Mouse (Mus musculus) liver, embryonic 14.5 days (tissue): ENCODE measurements around the gene Rps21. TPM values are rescaled to one million over a fixed set of nuclear protein-coding genes. Genes with fewer than 3 reads are reported as not detected.

Experiments used
- ATAC-seq: fragments of 200-750 bp; cut with Nextera tagmentation; 2 replicates; pipeline ENCODE4 v1.8.0; 2017; ENCODE audit warnings: moderate number of reproducible peaks, mild to moderate bottlenecking, moderate library complexity; ENCODE audit not compliant: insufficient read depth
- DNase-seq, 3 experiments: peaks; one replicate each; pipeline ENCODE4 v3.0.0-alpha.2; 2012 to 2013; ENCODE audit warnings: low read depth in 3 of 3, low spot score in 3 of 3
- H3K27ac ChIP-seq: fragments of 300-500 bp; sonication (generic); 2 replicates; pipeline ENCODE4 v1.5.1; 2014; ENCODE audit warnings: moderate library complexity, mild to moderate bottlenecking, control low read depth, inconsistent platforms
- H3K27me3 ChIP-seq: fragments of 300-500 bp; sonication (generic); 2 replicates; pipeline ENCODE4 v1.6.1; 2014; ENCODE audit warnings: mild to moderate bottlenecking, low read length, moderate library complexity; ENCODE audit not compliant: control insufficient read depth, insufficient read depth
- H3K36me3 ChIP-seq: fragments of 300-500 bp; sonication (generic); replicated peaks from 2 replicates; pipeline ENCODE4 v1.6.1; 2014; ENCODE audit warnings: low read depth; ENCODE audit not compliant: control insufficient read depth, insufficient read depth
- H3K4me1 ChIP-seq, 2 experiments: fragments of 200-500 bp in 1 of 2; fragments of 300-500 bp in 1 of 2; sonication (generic) in 1 of 2; replicated peaks; 2 replicates each; pipeline ENCODE4 v1.6.1; 2012 to 2014; ENCODE audit warnings: antibody characterized with exemption in 1 of 2, inconsistent platforms in 1 of 2, low read length in 1 of 2; ENCODE audit not compliant: control insufficient read depth in 2 of 2, insufficient read depth in 2 of 2
- H3K4me2 ChIP-seq: fragments of 300-500 bp; sonication (generic); 2 replicates; pipeline ENCODE4 v1.6.1; 2014; ENCODE audit warnings: low read depth, mild to moderate bottlenecking, control low read depth, moderate library complexity
- H3K4me3 ChIP-seq, 2 experiments: fragments of 200-500 bp in 1 of 2; fragments of 300-500 bp in 1 of 2; sonication (generic) in 1 of 2; 2 replicates each; pipeline ENCODE4 v1.5.1; 2012 to 2014; ENCODE audit warnings: low read depth in 2 of 2, low read length in 2 of 2, mild to moderate bottlenecking in 2 of 2, control low read depth in 1 of 2, inconsistent platforms in 1 of 2, moderate library complexity in 1 of 2; ENCODE audit not compliant: insufficient read depth in 1 of 2
- H3K9ac ChIP-seq: fragments of 300-500 bp; sonication (generic); replicated peaks from 2 replicates; pipeline ENCODE4 v1.6.1; 2014; ENCODE audit warnings: mild to moderate bottlenecking, control low read depth, moderate library complexity
- H3K9me3 ChIP-seq: fragments of 300-500 bp; sonication (generic); 2 replicates; pipeline ENCODE4 v1.6.1; 2016; ENCODE audit warnings: low read length, mixed read lengths; ENCODE audit not compliant: control insufficient read depth
- CTCF ChIP-seq: IDR thresholded peaks from 2 replicates; pipeline ENCODE4 v1.5.1; 2016; ENCODE audit warnings: antibody characterized with exemption, low read depth, control low read depth
- EP300 ChIP-seq: IDR thresholded peaks from 2 replicates; pipeline ENCODE4 v1.6.1; 2016; ENCODE audit warnings: antibody characterized with exemption, low read depth
- WGBS: fragments of 180-500 bp; shearing (Covaris S2); extraction: QIAGEN DNeasy Blood & Tissue Kit; methylation state at CpG from one replicate; pipeline ENCODE4 v1.1.7; 2014; ENCODE audit not compliant: insufficient replicate concordance; 5-methylcytosine and 5-hydroxymethylcytosine counted together
- polyA plus RNA-seq, 2 experiments: library from polyadenylated mRNA; depleted of rRNA in 1 of 2; stranded (reverse) in 1 of 2; unstranded in 1 of 2; fragments of >200 nt; fragmentation: Nextera tagmentation in 1 of 2; extraction: Ambion mirVana in 1 of 2; gene quantifications; 2 replicates each; pipeline versions ENCODE4 v1.2.1 to v1.2.3; 2012 to 2014

Rps21 gene
- polyA plus RNA-seq, 2 experiments = 539 to 1,840 TPM

GRCm38 (mm10) chr2:180234980-180235379 is 22.2 kb upstream of the Rps21 start:
- Histone ChIP-seq H3K4me3 (no peak overlapping the region), H3K9ac (no peak overlapping the region), H3K27ac (no peak overlapping the region), H3K4me2 (peak overlapping the region; percentile 69), H3K36me3 (no peaks in the 10 kb centered on the region), H3K4me1 (peaks cover 35 to 46% of the 10 kb centered on the region in 2 experiments), H3K9me3 (no peaks in the 10 kb centered on the region), H3K27me3 (no peaks in the 10 kb centered on the region)
- WGBS = 59% methylated on average over 6 of the region's 6 CpGs
- no peak for TF ChIP-seq CTCF
- TF ChIP-seq EP300 = no peak
- DNase-seq (no peak), ATAC-seq (no peak)

DNA sequence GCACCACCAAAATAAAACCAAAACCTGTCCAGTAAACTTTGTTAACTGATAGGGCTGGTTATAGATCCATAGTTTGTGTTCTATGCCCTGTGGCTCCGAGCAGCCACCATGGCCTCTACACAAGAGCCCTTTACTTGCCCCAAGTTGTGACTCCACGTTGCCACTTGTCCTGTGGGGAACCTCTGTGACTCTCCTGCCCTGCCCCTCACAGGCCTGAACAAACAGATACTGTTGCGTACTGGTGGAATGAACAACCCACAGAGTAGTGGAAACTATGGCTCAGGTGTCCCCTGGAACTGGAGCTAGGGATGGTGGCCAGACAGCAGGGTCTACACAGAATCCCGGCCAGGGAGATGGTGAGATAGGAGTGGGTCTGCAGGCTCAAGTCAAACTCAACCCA is 21.4 kb upstream of the Rps21 start:
- ATAC-seq (no peak), DNase-seq (no peak)
- no peaks in the 10 kb centered on the region for H3K9me3 ChIP-seq
- 62% methylated on average over 4 of the region's 4 CpGs for WGBS
- no peaks in the 10 kb centered on the region for H3K36me3 ChIP-seq
- H3K27me3 ChIP-seq = no peaks in the 10 kb centered on the region
- H3K9ac ChIP-seq = peak overlapping the region; percentile 60
- H3K4me2 ChIP-seq = peak overlapping the region; percentile 69
- H3K4me1 ChIP-seq = peaks cover 35 to 46% of the 10 kb centered on the region in 2 experiments
- peak overlapping the region; percentile 94 for H3K27ac ChIP-seq
- peak overlapping the region; percentile 26 to 35 for H3K4me3 ChIP-seq
- TF ChIP-seq EP300 = no peak
- no peak for TF ChIP-seq CTCF

- H3K4me1 ChIP-seq = peaks cover 35 to 46% of the 10 kb centered on the region in 2 experiments
- H3K27me3 ChIP-seq = no peaks in the 10 kb centered on the region
- ATAC-seq = peak; percentile 85
- H3K9ac ChIP-seq = peak overlapping the region; percentile 60
- peak overlapping the region; percentile 69 for H3K4me2 ChIP-seq
- peak overlapping the region; percentile 94 for H3K27ac ChIP-seq
- WGBS = 14% methylated on average over 3 of the region's 3 CpGs
- DNase-seq = peak in 1 of 3 experiments; percentile 51
- H3K9me3 ChIP-seq = no peaks in the 10 kb centered on the region
- no peaks in the 10 kb centered on the region for H3K36me3 ChIP-seq
- H3K4me3 ChIP-seq = peak overlapping the region; percentile 26 to 35; a peak in 3 of 4 replicates
- TF ChIP-seq CTCF = no peak
- TF ChIP-seq EP300 = no peak
Measured at GRCm38 (mm10) chr2:180236500-180236899, 20.7 kb upstream of the Rps21 start.

GRCm38 (mm10) chr2:180236930-180237329 is 20.2 kb upstream of the Rps21 start:
- Histone ChIP-seq H3K4me1 (peaks cover 35 to 46% of the 10 kb centered on the region in 2 experiments), H3K36me3 (no peaks in the 10 kb centered on the region), H3K9ac (peak overlapping the region; percentile 60), H3K4me3 (no peak overlapping the region), H3K27me3 (no peaks in the 10 kb centered on the region), H3K4me2 (peak overlapping the region; percentile 69), H3K27ac (peak overlapping the region; percentile 94), H3K9me3 (no peaks in the 10 kb centered on the region)
- 28% methylated on average over 3 of the region's 3 CpGs for WGBS
- TF ChIP-seq EP300 (peak; percentile 67), CTCF (no peak)
- peak; percentile 93 for ATAC-seq
- DNase-seq = peak; percentile 61 to 78 (median 73)

DNA sequence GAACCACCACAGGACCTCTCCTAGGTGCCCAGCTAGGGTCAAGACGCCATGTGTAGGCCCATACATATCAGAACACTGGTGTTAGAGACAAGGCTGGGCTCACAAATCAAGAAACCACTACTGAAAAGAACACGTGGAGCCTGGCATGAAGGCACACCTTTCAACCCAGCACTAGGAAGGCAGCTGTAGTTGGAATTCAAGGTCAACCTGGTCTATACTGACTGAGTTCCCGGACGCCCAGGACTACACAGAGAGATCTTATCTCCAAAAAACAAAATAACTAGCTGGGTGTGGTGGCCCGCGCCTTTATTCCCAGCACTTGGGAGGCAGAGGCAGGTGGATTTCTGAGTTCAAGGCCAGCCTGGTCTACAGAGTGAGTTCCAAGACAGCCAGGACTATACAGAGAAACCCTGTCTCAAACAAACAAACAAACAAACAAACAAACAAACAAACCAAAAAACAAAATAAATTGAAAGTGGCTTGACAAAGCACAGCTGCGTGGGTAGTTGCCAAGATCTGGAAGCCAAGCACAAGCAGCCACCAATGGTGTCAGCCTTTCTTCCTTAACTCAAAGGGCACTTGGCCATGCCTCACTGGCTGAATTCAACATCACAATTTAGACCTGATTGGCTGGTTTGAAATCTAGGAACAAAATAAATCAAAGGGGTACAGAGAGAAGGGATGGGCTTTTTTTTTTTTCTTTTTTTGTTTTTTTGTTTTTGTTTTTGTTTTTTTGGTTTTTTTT is 19.4 kb upstream of the Rps21 start:
- no peak for DNase-seq
- H3K4me2 ChIP-seq = peak overlapping the region; percentile 69; the same call in 1 of the 2 replicates
- no peak overlapping the region for H3K4me3 ChIP-seq
- no peak for TF ChIP-seq CTCF
- TF ChIP-seq EP300 = no peak
- no peaks in the 10 kb centered on the region for H3K9me3 ChIP-seq
- H3K36me3 ChIP-seq = no peaks in the 10 kb centered on the region
- WGBS = 62% methylated on average over 7 of the region's 7 CpGs
- H3K27me3 ChIP-seq = no peaks in the 10 kb centered on the region
- peak overlapping the region; percentile 94 for H3K27ac ChIP-seq
- H3K9ac ChIP-seq = peak overlapping the region; percentile 20; the same call in 1 of the 2 replicates
- peaks cover 35 to 46% of the 10 kb centered on the region in 2 experiments for H3K4me1 ChIP-seq
- ATAC-seq = no peak
